Mouse (Mus musculus) lung, postnatal 14 days (tissue): Measurements from ENCODE around the gene Tgfa.

ENCODE experiments used
- DNase-seq: peaks from one replicate; pipeline ENCODE4 v3.0.0; 2021

Gene Tgfa

DNA sequence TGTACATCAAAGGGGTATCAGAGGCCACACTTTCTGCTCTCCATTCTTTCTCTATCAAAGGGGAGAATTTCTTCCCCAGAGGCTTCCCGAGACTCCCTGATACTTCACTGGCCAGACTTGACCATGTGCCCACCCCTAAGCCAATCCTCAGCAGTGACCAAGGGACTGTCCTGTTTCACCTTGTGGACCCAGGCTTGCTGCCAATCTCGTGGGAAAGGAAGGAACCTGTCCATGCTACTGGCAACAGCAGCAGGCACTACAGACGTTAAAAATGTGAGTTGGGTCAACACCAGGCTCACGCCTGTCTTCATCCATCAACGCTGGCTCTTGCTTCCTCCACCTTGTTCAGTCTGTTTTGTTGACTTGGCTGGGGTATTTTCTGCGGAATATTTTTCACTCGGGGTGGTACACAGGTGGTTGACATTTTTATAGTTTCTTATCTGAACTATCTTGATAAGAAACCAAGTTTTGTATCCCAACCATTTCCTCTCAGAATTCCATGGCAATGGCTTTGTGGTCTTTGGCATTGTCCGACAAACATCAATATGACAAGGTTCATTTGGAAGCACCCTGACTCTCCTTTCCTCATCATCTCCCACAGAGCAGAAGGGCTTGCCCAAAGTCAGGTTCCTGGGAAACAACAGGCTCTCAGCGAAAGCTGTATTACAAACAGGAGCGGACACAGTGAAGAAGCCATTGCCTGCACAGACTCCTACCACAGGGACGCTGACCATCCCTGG, 6.1 kb upstream of the Tgfa start:
- DNase-seq, result no peak

GRCm38 (mm10) chr6:86190622-86191021, 4.4 kb upstream of the Tgfa start:
- no peak for DNase-seq

DNA sequence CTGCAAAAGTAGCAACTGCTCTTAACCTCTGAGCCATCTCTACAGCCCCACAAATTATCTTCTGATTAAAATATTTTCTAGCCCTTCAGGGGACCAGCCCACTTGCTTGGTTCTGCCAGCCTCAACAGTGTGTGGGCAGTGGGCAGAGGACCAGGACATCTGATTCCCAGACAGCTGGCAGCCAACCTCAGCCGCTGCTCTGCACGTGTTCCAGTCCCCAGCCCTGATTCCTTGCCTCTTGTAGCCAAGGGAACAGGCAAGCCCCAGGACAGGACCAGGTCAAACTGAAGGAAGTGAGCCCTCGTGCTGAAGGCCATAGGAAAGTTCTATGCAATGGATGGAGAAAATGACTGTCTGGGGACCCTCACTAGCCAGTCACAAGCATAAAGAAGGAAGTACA, 2.0 kb upstream of the Tgfa start:
- DNase-seq, result no peak

- DNase-seq, result peak; percentile 70
These were observed 1.1 kb upstream of the Tgfa start for GRCm38 (mm10) chr6:86193879-86194278.

DNA sequence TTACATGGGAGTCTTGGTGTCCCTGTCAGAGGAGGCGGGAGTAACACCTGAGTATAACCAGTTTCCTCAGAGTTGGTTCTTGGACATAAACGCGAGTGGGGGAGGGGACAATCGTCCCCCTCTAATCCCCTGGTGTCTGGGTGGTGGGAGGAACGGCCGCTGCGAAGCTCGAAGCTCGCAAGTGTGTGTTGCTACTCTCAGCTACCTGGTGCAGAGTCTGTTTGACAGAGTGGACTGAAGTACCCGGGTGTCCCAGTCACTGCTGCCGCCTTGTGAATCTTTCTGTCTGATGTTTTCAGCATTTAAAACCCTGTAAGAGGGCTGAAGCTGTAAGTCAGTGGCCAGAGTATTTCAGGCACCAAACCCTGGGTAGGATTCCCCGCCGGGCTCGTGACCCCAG, 1.0 kb downstream of the Tgfa start:
- DNase-seq, result no peak

GRCm38 (mm10) chr6:86197150-86197862, 2.3 kb downstream of the Tgfa start:
- DNase-seq, result no peak

DNA sequence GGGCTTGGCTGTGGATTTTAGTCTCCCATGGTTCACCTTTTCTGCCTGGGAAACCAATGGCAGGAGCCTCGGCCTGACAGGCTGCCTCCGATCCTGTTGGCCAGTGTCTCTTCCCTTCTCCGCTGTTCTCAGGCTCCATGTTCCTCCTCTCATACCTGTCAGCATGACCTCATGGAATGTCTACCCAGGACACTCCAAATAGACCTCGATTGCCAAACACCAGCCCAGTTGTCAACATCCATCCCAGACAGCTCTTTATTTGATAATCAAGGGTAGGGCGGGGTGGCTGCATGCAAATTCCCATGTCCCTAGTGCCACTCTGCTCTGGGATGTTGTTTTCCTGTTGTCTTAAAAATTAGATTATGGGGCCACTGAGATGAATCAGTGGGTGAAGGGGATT, 5.9 kb downstream of the Tgfa start:
- no peak for DNase-seq

GRCm38 (mm10) chr6:86203101-86203500, 8.1 kb downstream of the Tgfa start:
- no peak for DNase-seq

- no peak for DNase-seq
These were observed 11.0 kb downstream of the Tgfa start for GRCm38 (mm10) chr6:86206014-86206413.

DNA sequence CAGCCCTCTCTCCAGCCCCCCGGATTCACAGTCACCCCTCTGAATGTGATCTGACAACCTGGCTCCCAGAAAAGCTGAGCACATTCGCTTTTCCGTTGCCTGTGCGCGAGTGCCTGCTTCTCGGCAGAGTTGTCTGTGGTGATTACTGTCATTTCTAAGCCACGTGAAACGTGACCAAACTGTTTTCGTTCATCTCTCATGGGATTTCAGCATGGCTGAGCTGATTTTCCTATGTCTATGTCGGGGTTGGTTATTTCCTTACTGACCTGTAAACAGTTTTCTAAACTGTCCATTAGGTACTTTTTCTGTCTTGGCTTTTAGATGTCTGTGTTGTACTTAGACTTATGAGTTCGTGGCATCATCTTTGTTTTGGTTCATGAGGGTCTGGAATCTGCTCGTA, 12.0 kb downstream of the Tgfa start:
- DNase-seq, result no peak

GRCm38 (mm10) chr6:86209133-86210016, 14.4 kb downstream of the Tgfa start:
- DNase-seq, result no peak

DNA sequence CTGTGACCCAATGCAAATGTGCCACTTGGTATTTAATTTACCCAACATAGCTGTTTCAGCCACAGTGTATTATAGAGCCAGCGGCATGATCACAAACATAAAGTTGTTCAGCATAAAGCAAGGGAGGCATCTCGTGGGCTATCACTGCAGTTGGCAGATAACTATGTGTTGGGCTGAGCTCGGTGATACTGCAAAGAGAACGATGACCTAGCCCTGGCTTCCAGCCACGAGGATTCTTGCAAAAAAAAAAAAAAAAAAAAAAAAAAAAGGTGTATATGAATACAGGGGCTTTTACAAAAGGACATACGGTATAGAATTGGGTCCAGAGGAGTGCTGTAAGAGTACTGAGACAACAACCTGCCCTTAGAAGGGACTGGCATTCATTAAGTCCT, 15.0 kb downstream of the Tgfa start:
- DNase-seq, result no peak

- no peak for DNase-seq
These were observed 15.6 kb downstream of the Tgfa start for GRCm38 (mm10) chr6:86210619-86211018.

DNA sequence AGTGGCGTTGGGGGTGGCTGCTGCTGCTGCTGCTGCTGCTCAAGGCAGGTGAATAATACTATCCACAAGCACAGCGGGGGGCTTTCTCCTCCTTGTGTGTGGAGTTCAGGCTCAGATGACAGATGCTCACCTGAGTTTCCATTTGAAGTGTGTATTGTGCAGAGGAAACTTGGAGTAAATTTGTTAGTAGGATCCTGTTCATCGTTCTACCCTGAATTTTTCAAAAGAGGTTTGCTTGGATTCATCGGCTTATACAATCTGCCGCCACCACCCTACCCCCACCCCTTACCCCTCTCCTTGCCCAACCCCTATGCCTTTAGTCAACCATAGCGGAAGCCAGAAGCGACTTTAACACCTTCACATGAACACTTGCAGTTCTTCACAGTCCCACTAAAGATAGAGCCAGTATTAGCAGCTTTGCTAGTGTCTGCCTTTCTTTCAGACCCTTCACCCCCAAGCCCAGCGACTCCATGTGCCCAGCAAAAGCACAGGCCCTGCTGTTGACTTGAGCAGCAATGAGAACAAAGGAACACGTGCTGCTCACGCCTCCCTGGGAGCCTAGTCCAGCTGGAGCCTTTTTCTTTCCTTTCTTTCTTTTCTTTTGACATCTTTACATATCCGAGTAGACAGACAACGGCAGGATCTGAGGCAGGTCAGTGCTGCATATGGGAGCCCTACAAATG, 16.2 kb downstream of the Tgfa start:
- no peak for DNase-seq

GRCm38 (mm10) chr6:86212871-86213640, 18.0 kb downstream of the Tgfa start:
- DNase-seq, result no peak

- no peak for DNase-seq
These were observed 23.0 kb downstream of the Tgfa start for GRCm38 (mm10) chr6:86218066-86218465.

DNA sequence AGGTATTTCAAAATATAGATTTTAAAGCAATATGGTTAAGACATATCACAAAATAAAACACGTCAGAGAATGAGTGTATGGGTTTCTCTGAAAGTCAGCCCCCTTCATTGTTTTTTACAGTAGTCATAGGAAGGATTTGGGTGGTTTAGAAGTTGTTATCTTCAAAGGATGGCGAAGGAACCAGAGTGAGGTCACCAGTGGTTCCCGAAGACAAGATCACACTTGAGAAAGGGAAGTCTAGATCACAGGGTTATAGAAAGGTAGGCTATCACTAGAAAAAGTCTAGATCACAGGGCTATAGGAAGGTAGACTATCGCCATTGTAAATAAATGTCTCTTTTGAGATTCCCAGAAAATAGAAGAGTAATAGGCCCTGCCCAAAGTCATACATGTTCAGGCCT, 23.7 kb downstream of the Tgfa start:
- no peak for DNase-seq

GRCm38 (mm10) chr6:86219494-86219893, 24.5 kb downstream of the Tgfa start:
- peak; percentile 18 for DNase-seq

DNA sequence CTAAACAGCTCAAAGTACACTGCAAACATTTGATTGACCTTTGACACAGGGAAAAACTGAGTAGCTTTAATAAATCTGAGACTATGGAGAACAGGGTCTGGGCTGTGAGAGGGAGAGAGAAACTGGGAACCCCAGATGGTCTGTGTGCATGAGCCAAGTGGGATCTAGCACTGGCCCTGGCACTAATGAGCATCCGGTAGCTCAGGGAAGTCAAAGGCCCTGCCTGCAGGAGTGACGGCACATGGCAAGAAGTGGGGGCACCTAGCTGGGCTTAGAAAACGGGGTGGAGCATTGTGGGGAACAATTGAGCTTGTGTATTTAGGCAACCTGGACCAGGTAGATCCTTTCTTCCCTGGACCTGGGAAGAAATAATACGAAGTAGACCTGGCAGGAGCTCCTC, 25.1 kb downstream of the Tgfa start:
- DNase-seq, result no peak

DNA sequence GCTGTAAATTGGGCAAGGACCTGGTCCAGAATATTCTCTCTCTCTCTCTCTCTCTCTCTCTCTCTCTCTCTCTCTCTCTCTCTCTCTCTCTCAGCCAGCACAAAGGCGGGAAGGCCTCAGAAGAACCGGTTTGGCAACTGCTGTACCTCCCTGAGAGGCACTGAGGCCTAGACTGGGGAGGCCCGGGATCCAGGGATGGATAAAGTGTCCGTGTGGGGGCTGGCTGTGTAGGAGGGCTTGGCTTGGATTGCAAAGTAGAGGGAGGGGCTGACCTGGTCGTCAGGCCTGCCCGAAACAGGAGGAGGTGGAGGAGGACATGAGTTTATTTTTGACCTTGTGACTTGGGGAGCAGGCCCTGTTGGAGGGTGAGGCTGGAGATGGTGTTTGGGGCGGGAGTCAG, 27.4 kb downstream of the Tgfa start:
- DNase-seq, result no peak

GRCm38 (mm10) chr6:86225604-86226003, 30.6 kb downstream of the Tgfa start:
- no peak for DNase-seq

GRCm38 (mm10) chr6:86232367-86232766, 37.3 kb downstream of the Tgfa start:
- no peak for DNase-seq
